Mouse (Mus musculus) natural killer cell, adult 2 months (primary cell): Measurements from ENCODE around the gene Proca1.

Experiments
- DNase-seq, 2 experiments: peaks; one replicate each; pipeline ENCODE4 v3.0.0; 2022; ENCODE audit warnings: low spot score in 2 of 2

Proca1 gene

GRCm38 (mm10) chr11:78193113-78193512, at the start of gene Proca1:
Gene Proca1 (plus strand): TSS chr11:78193392.
- no peak for DNase-seq

GRCm38 (mm10) chr11:78143520-78143919, 49.7 kb upstream of the Proca1 start:
- DNase-seq = no peak

GRCm38 (mm10) chr11:78146168-78146567, 47.0 kb upstream of the Proca1 start:
- no peak for DNase-seq

GRCm38 (mm10) chr11:78146707-78147543, 46.3 kb upstream of the Proca1 start:
- DNase-seq = no peak

GRCm38 (mm10) chr11:78151161-78151560, 42.0 kb upstream of the Proca1 start:
- DNase-seq = no peak

- DNase-seq = no peak
Observed at GRCm38 (mm10) chr11:78152299-78153231, 40.6 kb upstream of the Proca1 start.

GRCm38 (mm10) chr11:78153778-78154177, 39.4 kb upstream of the Proca1 start:
- no peak for DNase-seq

GRCm38 (mm10) chr11:78155674-78156073, 37.5 kb upstream of the Proca1 start:
- no peak for DNase-seq

GRCm38 (mm10) chr11:78156156-78156699, 37.0 kb upstream of the Proca1 start:
- no peak for DNase-seq

GRCm38 (mm10) chr11:78159096-78159495, 34.1 kb upstream of the Proca1 start:
- peak; percentile 79 to 85 for DNase-seq

GRCm38 (mm10) chr11:78159557-78159956, 33.6 kb upstream of the Proca1 start:
- no peak for DNase-seq

GRCm38 (mm10) chr11:78160171-78160570, 33.0 kb upstream of the Proca1 start:
- no peak for DNase-seq

GRCm38 (mm10) chr11:78160675-78161074, 32.5 kb upstream of the Proca1 start:
- no peak for DNase-seq

- no peak for DNase-seq
Observed at GRCm38 (mm10) chr11:78161169-78161568, 32.0 kb upstream of the Proca1 start.

GRCm38 (mm10) chr11:78161968-78162367, 31.2 kb upstream of the Proca1 start:
- no peak for DNase-seq

- no peak for DNase-seq
Observed at GRCm38 (mm10) chr11:78162504-78162903, 30.7 kb upstream of the Proca1 start.

- DNase-seq = no peak
Observed at GRCm38 (mm10) chr11:78163045-78163444, 30.1 kb upstream of the Proca1 start.

GRCm38 (mm10) chr11:78163681-78164603, 29.2 kb upstream of the Proca1 start:
- DNase-seq = peak in 1 of 2 experiments; percentile 15

- DNase-seq = no peak
Observed at GRCm38 (mm10) chr11:78164604-78164923, 28.6 kb upstream of the Proca1 start.

- peak; percentile 60 to 70 for DNase-seq
Observed at GRCm38 (mm10) chr11:78164924-78165760, 28.1 kb upstream of the Proca1 start, which contains the start of gene Traf4. Gene Traf4 (minus strand): TSS chr11:78165589.
